Mouse (Mus musculus): ENCODE data around the gene Fam160b1. TPM values are rescaled to one million over a fixed set of nuclear protein-coding genes. Genes with fewer than 3 reads are reported as not detected.

Fam160b1 gene
- polyA plus RNA-seq, 1 experiment, result 6.2 TPM

GRCm38 (mm10) chr19:57363538-57363937, 3.1 kb downstream of the Fam160b1 start:
- DNase-seq (ENCODE audit: low read depth, low spot score), result no peak
- WGBS, result 94% methylated on average over 7 of the region's 7 CpGs

- WGBS, result 21% methylated on average over 11 of the region's 11 CpGs
- no peak for DNase-seq (ENCODE audit: low read depth, low spot score)
Observed at GRCm38 (mm10) chr19:57364942-57365673, 4.6 kb downstream of the Fam160b1 start.

- 52% methylated on average over 8 of the region's 8 CpGs for WGBS
- no peak for DNase-seq (ENCODE audit: low read depth, low spot score)
Observed at GRCm38 (mm10) chr19:57366007-57366406, 5.5 kb downstream of the Fam160b1 start.

- no peak for DNase-seq (ENCODE audit: low read depth, low spot score)
- 67% methylated on average over 5 of the region's 5 CpGs for WGBS
Observed at GRCm38 (mm10) chr19:57366626-57367025, 6.1 kb downstream of the Fam160b1 start.

- WGBS, result 63% methylated on average over 4 of the region's 4 CpGs
Observed at GRCm38 (mm10) chr19:57367201-57367600, 6.7 kb downstream of the Fam160b1 start.

GRCm38 (mm10) chr19:57367849-57368387, 7.4 kb downstream of the Fam160b1 start:
- WGBS, result 87% methylated on average over 11 of the region's 11 CpGs
- DNase-seq (ENCODE audit: low read depth, low spot score), result no peak

More at GRCm38 (mm10) chr19:57367201-57367600, 6.7 kb downstream of the Fam160b1 start:
- DNase-seq (ENCODE audit: low read depth, low spot score), result no peak

GRCm38 (mm10) chr19:57373276-57373811, 12.9 kb downstream of the Fam160b1 start:
- no peak for DNase-seq (ENCODE audit: low read depth, low spot score)
- 74% methylated on average over 8 of the region's 8 CpGs for WGBS

- 84% methylated on average over 5 of the region's 5 CpGs for WGBS
Observed at GRCm38 (mm10) chr19:57375161-57375560, 14.7 kb downstream of the Fam160b1 start.

GRCm38 (mm10) chr19:57375746-57376145, 15.3 kb downstream of the Fam160b1 start:
- WGBS, result 92% methylated on average over 11 of the region's 11 CpGs
- no peak for DNase-seq (ENCODE audit: low read depth, low spot score)

More at GRCm38 (mm10) chr19:57375161-57375560, 14.7 kb downstream of the Fam160b1 start:
- no peak for DNase-seq (ENCODE audit: low read depth, low spot score)

- WGBS, result 64% methylated on average over 14 of the region's 14 CpGs
- no peak for DNase-seq (ENCODE audit: low read depth, low spot score)
Observed at GRCm38 (mm10) chr19:57377043-57377703, 16.7 kb downstream of the Fam160b1 start.

GRCm38 (mm10) chr19:57386176-57386693, 25.8 kb downstream of the Fam160b1 start:
- DNase-seq (ENCODE audit: low read depth, low spot score), result no peak
- 86% methylated on average over 17 of the region's 17 CpGs for WGBS

- DNase-seq (ENCODE audit: low read depth, low spot score), result no peak
- 85% methylated on average over 3 of the region's 3 CpGs for WGBS
Observed at GRCm38 (mm10) chr19:57391545-57391944, 31.1 kb downstream of the Fam160b1 start.

GRCm38 (mm10) chr19:57393357-57393957, 33.0 kb downstream of the Fam160b1 start:
- WGBS, result 76% methylated on average over 6 of the region's 6 CpGs
- no peak for DNase-seq (ENCODE audit: low read depth, low spot score)

GRCm38 (mm10) chr19:57396609-57397008, 36.1 kb downstream of the Fam160b1 start:
- DNase-seq (ENCODE audit: low read depth, low spot score), result no peak
- 77% methylated on average over 7 of the region's 7 CpGs for WGBS

GRCm38 (mm10) chr19:57402364-57402763, 41.9 kb downstream of the Fam160b1 start:
- 94% methylated on average over 6 of the region's 6 CpGs for WGBS
- no peak for DNase-seq (ENCODE audit: low read depth, low spot score)

- 9% methylated on average over 24 of the region's 24 CpGs for WGBS
- peak; percentile 29 for DNase-seq (ENCODE audit: low read depth, low spot score)
Observed at GRCm38 (mm10) chr19:57403700-57404501, 43.4 kb downstream of the Fam160b1 start.

- 32% methylated on average over 9 of the region's 9 CpGs for WGBS
- no peak for DNase-seq (ENCODE audit: low read depth, low spot score)
Observed at GRCm38 (mm10) chr19:57404502-57404848, 44.0 kb downstream of the Fam160b1 start.

GRCm38 (mm10) chr19:57407947-57408346, 47.5 kb downstream of the Fam160b1 start:
- WGBS, result 91% methylated on average over 1 of the region's 1 CpGs
- DNase-seq (ENCODE audit: low read depth, low spot score), result no peak

All from large intestine, adult 2 months (tissue).